Mouse (Mus musculus) T-helper 17 cell (primary cell): ENCODE data around the gene Kit.

Source experiments
- in situ Hi-C, 2 experiments: fragments of 300-600 bp; cut with MboI, MseI; formaldehyde crosslinking; loops; 1 replicate in 1 of 2; 2 replicates in 1 of 2; pipeline ENCODE4 v1.15.1; 2025; ENCODE audit warnings: high pct_unique_total_duplicates in 2 of 2

Gene Kit

DNA sequence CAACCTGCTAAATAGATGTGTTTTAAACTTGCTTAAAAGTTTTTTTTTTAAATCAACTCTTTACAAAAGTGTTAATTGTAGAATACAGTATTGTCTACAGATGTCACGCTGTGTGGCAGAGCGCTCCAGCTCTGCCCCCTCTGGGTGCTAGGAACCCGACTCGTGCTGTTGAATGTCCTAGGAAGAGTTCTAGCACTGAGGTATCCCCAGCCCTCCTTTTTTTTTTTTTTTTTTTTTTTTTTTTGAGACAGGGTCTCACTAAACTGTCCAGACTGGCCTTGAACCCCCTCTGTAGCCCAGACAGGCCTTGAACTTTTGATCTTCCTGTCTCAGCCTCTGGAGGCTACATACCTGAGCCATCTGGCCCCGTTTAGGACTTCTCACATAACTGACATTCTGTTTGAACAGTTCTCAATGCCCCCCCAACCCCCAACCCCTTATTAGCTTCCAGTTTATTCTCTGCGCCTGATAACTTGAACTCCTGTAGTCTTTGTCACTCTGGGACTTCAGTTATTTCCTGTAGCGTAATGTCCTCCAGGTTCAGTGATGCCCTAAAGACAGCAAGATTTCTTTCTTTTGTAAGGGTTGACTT lies 130.0 kb downstream of the Kit start:
- in situ Hi-C loops = loop anchor here (5.0 to 10.0 kb wide), 2 partner anchors 72 to 1710 kb away; no protein-coding TSS in a partner anchor

DNA sequence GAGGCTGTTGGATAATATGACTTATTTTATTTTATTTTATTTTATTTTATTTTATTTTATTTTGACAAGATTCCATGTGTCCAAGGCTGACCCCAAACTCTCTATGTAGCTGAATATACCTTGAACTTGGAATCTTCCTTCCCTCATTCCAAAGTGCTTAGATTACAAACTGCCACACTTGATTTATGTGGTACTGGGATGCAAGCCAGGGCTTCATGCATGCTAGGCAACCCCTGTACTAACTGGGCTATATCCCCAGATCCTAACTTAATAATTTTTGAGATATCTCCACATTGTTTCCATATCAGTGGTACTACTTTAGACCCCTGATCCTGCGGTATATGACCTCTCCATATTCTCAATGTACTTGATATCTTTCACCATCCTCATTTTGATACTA lies 130.7 kb downstream of the Kit start:
- in situ Hi-C loops = loop anchor here in 1 of 2 experiments (10.0 kb wide), 1 partner anchor 1711 kb away; no protein-coding TSS in a partner anchor
